Comparison of ENCODE assay signal across 7 mouse cellular contexts in the genomic region with DNA sequence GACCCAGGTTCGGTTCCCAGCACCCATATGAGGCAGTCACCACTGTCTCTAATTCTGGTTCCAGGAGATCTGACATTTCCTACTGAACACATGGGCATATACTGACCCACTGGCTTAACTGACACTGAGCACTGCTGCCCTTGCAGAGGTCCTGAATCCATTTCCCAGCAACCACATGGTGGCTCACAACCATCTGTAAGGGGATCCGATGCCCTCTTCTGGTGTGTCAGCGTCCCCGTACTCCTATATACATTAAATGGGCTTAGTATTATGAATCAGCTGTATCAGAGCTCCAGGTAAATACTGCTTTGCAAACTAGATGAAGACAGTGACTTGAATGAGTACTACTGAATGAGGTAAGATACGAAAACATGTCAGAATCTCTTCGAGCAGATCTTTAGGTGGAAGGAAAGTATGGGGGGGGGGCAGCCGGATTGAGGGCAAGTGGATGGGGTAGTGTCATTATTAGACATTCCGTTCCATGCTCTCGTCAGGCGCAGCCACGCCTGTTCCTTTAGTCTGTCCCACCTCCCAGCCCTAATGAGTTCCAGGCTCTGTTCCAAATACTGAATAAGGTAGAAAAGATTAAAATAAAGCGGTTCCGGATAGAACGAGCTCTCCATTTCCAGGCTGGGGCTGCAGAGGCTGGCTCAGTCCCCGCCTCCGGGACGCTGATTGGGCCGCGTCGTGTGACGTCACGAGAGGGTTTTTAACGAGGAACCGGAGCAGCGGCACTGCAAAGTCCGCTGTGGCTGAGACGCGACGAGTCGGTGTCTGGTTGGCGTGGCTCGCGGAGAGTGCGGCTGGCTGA. TPM values are rescaled to one million over a fixed set of nuclear protein-coding genes. Genes with fewer than 3 reads are reported as not detected.
DNase-seq lines count a peak whose midpoint lies in the region; ATAC-seq lines count a peak whose summit lies in the region.

A gene (plus strand): TSS at position 717 of the 811 bp plus-strand sequence.

- H3K4me2 ChIP-seq in embryonic facial prominence, embryonic 11.5 days (ENCODE audit: low read depth, low read length): peak within 1 kb of the TSS; percentile 92
- peak within 1 kb of the TSS; percentile 60 for H3K4me2 ChIP-seq in limb, embryonic 11.5 days (ENCODE audit: low read depth, severe bottlenecking)
- peak within 1 kb of the TSS; percentile 81 for H3K4me2 ChIP-seq in midbrain, embryonic 14.5 days (ENCODE audit: low read length)

- no peaks in the 10 kb centered on the region for H3K27me3 ChIP-seq in embryonic facial prominence, embryonic 11.5 days (ENCODE audit: control insufficient read depth, insufficient read depth, low read length)
- no peaks in the 10 kb centered on the region for H3K27me3 ChIP-seq in limb, embryonic 11.5 days (ENCODE audit: control insufficient read depth, insufficient read depth, low read length)
- H3K27me3 ChIP-seq in midbrain, embryonic 14.5 days (ENCODE audit: control insufficient read depth, insufficient read depth, low read length): no peaks in the 10 kb centered on the region

- ATAC-seq in embryonic facial prominence, embryonic 11.5 days (replicated peaks; ENCODE audit: insufficient number of reproducible peaks, low FRiP score, low TSS enrichment, low read depth): peak; percentile 88
- peak; percentile 90; the same call in 1 of the 2 replicates for ATAC-seq in limb, embryonic 11.5 days (ENCODE audit: insufficient number of reproducible peaks, low FRiP score, low TSS enrichment, low read depth)
- peak; percentile 92 for ATAC-seq in midbrain, embryonic 14.5 days (ENCODE audit: low FRiP score, low TSS enrichment)

- no peaks in the 10 kb centered on the region for H3K9me3 ChIP-seq in embryonic facial prominence, embryonic 11.5 days (replicated peaks; ENCODE audit: control insufficient read depth, low read length)
- no peaks in the 10 kb centered on the region for H3K9me3 ChIP-seq in limb, embryonic 11.5 days (ENCODE audit: control insufficient read depth, low read length)
- no peaks in the 10 kb centered on the region for H3K9me3 ChIP-seq in midbrain, embryonic 14.5 days (ENCODE audit: control insufficient read depth, low read length)

- no peaks in the 10 kb centered on the region for H3K36me3 ChIP-seq in embryonic facial prominence, embryonic 11.5 days (replicated peaks; ENCODE audit: control insufficient read depth, insufficient read depth, low read depth, low read length)
- H3K36me3 ChIP-seq in limb, embryonic 11.5 days (ENCODE audit: control insufficient read depth, insufficient read depth, low read length): no peaks in the 10 kb centered on the region
- H3K36me3 ChIP-seq in midbrain, embryonic 14.5 days (ENCODE audit: control insufficient read depth, insufficient read depth, low read length): no peaks in the 10 kb centered on the region

- peak within 1 kb of the TSS; percentile 59 for H3K4me3 ChIP-seq in embryonic facial prominence, embryonic 11.5 days (ENCODE audit: low read depth, low read length)
- H3K4me3 ChIP-seq in limb, embryonic 11.5 days (ENCODE audit: low read depth, low read length): peak within 1 kb of the TSS; percentile 49
- peak within 1 kb of the TSS; percentile 50 for H3K4me3 ChIP-seq in midbrain, embryonic 14.5 days (replicated peaks; ENCODE audit: low read depth, low read length)

- H3K9ac ChIP-seq in embryonic facial prominence, embryonic 11.5 days (replicated peaks; ENCODE audit: low read length): peak within 1 kb of the TSS; percentile 68
- peak within 1 kb of the TSS; percentile 12; the same call in 1 of the 2 replicates for H3K9ac ChIP-seq in limb, embryonic 11.5 days (ENCODE audit: low read length)
- peak within 1 kb of the TSS; percentile 64 for H3K9ac ChIP-seq in midbrain, embryonic 14.5 days (replicated peaks; ENCODE audit: low read length)

- H3K27ac ChIP-seq in embryonic facial prominence, embryonic 11.5 days (replicated peaks; ENCODE audit: low read depth, low read length): no peak within 1 kb of the TSS
- no peak within 1 kb of the TSS for H3K27ac ChIP-seq in limb, embryonic 11.5 days (replicated peaks; ENCODE audit: low read depth, low read length)
- H3K27ac ChIP-seq in midbrain, embryonic 14.5 days (replicated peaks; ENCODE audit: low read depth, low read length): peak within 1 kb of the TSS; percentile 86

- H3K4me1 ChIP-seq in embryonic facial prominence, embryonic 11.5 days (ENCODE audit: control insufficient read depth, insufficient read depth, low read length): no peaks in the 10 kb centered on the region
- H3K4me1 ChIP-seq in limb, embryonic 11.5 days (ENCODE audit: control insufficient read depth, insufficient read depth, low read length): no peaks in the 10 kb centered on the region
- H3K4me1 ChIP-seq in midbrain, embryonic 14.5 days (ENCODE audit: control insufficient read depth, insufficient read depth, low read length): no peaks in the 10 kb centered on the region

- DNase-seq in adrenal gland, postnatal 10 days: peak; percentile 98
- DNase-seq in embryonic facial prominence, embryonic 11.5 days (ENCODE audit: low spot score): peak; percentile 95
- peak; percentile 100 for DNase-seq in heart, adult 11 months
- peak; percentile 97 for DNase-seq in kidney, adult 18-20 months
- peak; percentile 95 for DNase-seq in limb, embryonic 11.5 days (ENCODE audit: low spot score)
- DNase-seq in midbrain, embryonic 14.5 days: peak; percentile 98
- DNase-seq in spleen, adult 18-20 months: peak; percentile 91 to 95

- 8% methylated on average over 34 of the region's 34 CpGs for WGBS in embryonic facial prominence, embryonic 11.5 days
- 8% methylated on average over 34 of the region's 34 CpGs for WGBS in limb, embryonic 11.5 days
- 8% methylated on average over 34 of the region's 34 CpGs for WGBS in midbrain, embryonic 14.5 days

RNA-seq across cellular contexts. Expression of the gene that starts here (rescaled TPM):
- total RNA-seq in adrenal gland, postnatal 10 days (2021): 10 to 100 TPM; 10.4 to 16.7 TPM
- 2.8 and 4.3 TPM in 2 replicates for polyA plus RNA-seq in embryonic facial prominence, embryonic 11.5 days (2014; fragmentation: Nextera tagmentation; extraction: Ambion mirVana)
- polyA plus RNA-seq in limb, embryonic 11.5 days (2014; fragmentation: Nextera tagmentation; extraction: Ambion mirVana): 1.7 TPM in 2 replicates
- 3.9 and 4.5 TPM in 2 replicates for polyA plus RNA-seq in midbrain, embryonic 14.5 days (2014; fragmentation: Nextera tagmentation; extraction: Ambion mirVana)

Comparison
In these comparisons a context has a peak if more than half of its experiments do, and no peak if none do; other contexts are left out.
1. H3K9ac ChIP-seq: peak in every context shown above with its lines; median percentile 68 in embryonic facial prominence, embryonic 11.5 days; 64 in midbrain, embryonic 14.5 days; 12 in limb, embryonic 11.5 days.